Mouse (Mus musculus) forebrain, embryonic 14.5 days (tissue): Measurements from ENCODE around the gene Vmn1r168. TPM values are rescaled to one million over a fixed set of nuclear protein-coding genes. Genes with fewer than 3 reads are reported as not detected.
"Not testable (repeated sequence)": the region's sequence is repeated elsewhere in the genome, so short reads cannot be mapped to it uniquely, and the experiment has no call there.

Experiments
- ATAC-seq: fragments of 200-750 bp; cut with Nextera tagmentation; 2 replicates; pipeline ENCODE4 v1.8.0; 2017; ENCODE audit warnings: mild to moderate bottlenecking, moderate library complexity
- DNase-seq: peaks from one replicate; pipeline ENCODE4 v3.0.0-alpha.2; 2015; ENCODE audit warnings: low spot score
- H3K27ac ChIP-seq: fragments of 300-500 bp; sonication (generic); 2 replicates; pipeline ENCODE4 v1.5.1; 2014; ENCODE audit warnings: low read depth, mild to moderate bottlenecking, control low read depth, low read length, moderate library complexity
- H3K27me3 ChIP-seq: fragments of 300-500 bp; sonication (generic); replicated peaks from 2 replicates; pipeline ENCODE4 v1.6.1; 2014; ENCODE audit warnings: low read length, control low read depth, mixed read lengths; ENCODE audit not compliant: control insufficient read depth, insufficient read depth
- H3K36me3 ChIP-seq: fragments of 300-500 bp; sonication (generic); 2 replicates; pipeline ENCODE4 v1.6.1; 2014; ENCODE audit warnings: low read length, control low read depth; ENCODE audit not compliant: control insufficient read depth, insufficient read depth
- H3K4me1 ChIP-seq: fragments of 300-500 bp; sonication (generic); 2 replicates; pipeline ENCODE4 v1.6.1; 2014; ENCODE audit warnings: antibody characterized with exemption, low read length, control low read depth; ENCODE audit not compliant: control insufficient read depth, insufficient read depth
- H3K4me2 ChIP-seq: fragments of 300-500 bp; sonication (generic); 2 replicates; pipeline ENCODE4 v1.6.1; 2014; ENCODE audit warnings: mild to moderate bottlenecking, control low read depth, low read length
- H3K4me3 ChIP-seq: fragments of 300-500 bp; sonication (generic); 2 replicates; pipeline ENCODE4 v1.5.1; 2014; ENCODE audit warnings: low read depth, low read length, control low read depth
- H3K9ac ChIP-seq: fragments of 300-500 bp; sonication (generic); 2 replicates; pipeline ENCODE4 v1.6.1; 2014; ENCODE audit warnings: mild to moderate bottlenecking, low read length, control low read depth, moderate library complexity
- H3K9me3 ChIP-seq: fragments of 300-500 bp; sonication (generic); replicated peaks from 2 replicates; pipeline ENCODE4 v1.6.1; 2016; ENCODE audit warnings: low read length, control low read depth, mixed read lengths; ENCODE audit not compliant: control insufficient read depth
- WGBS: fragments of 180-500 bp; shearing (Covaris S2); extraction: QIAGEN DNeasy Blood & Tissue Kit; methylation state at CpG from one replicate; pipeline ENCODE4 v1.1.7; 2014; 5-methylcytosine and 5-hydroxymethylcytosine counted together
- polyA plus RNA-seq: library from polyadenylated mRNA; unstranded; fragments of >200 nt; fragmentation: Nextera tagmentation; extraction: Ambion mirVana; gene quantifications from 2 replicates; pipeline ENCODE4 v1.2.1, GENCODE M21; 2014

Vmn1r168 gene
- not detected in 2 replicates for polyA plus RNA-seq

DNA sequence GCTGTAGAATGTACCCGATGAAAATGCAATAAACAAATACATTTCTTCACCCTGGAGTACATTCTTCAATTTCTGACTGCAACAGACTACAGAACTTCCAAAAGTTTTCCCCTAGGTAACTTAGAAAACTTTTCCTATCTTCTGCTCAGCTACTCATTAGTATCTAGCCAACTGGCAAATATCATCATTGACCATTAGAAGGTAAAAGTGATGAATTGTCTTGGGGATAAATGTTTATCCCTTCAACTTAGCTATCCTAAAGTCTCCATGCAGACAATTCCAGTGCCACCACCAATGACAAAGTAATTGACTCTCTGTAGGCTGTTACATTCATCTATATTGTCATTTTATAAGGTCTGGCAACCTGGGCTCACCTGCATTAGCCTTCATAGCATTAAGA is at the start of gene Vmn1r168:
Gene Vmn1r168, plus strand, starts transcription at position 301 of the 400 bp plus-strand sequence.
- not testable (repeated sequence) for H3K4me1 ChIP-seq, H3K36me3 ChIP-seq, DNase-seq, ATAC-seq, H3K4me2 ChIP-seq, H3K9me3 ChIP-seq, H3K27me3 ChIP-seq, H3K9ac ChIP-seq, H3K27ac ChIP-seq, H3K4me3 ChIP-seq
- WGBS = no CpG with 5 or more reads among the region's 1 CpGs

DNA sequence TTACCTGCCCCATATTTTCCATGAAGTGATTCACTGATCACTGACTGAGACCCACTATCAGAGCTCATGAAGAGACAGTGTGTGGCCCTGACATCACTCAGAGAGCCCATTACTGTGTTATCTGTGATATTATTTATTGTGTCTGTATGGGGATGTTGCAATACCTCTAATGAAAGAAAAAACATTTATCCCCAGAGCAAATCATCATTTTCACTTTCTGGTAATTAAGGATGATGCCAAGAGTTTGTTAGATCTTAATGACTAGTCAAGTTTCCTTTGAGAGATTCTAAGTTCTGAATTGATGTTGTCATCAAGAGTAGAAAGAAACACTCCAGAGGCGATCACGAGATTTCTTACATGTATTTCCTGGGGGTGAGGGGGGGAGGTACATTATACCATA is 32.4 kb upstream of the Vmn1r168 start, which contains the start of gene Vmn1r167:
Gene Vmn1r167, minus strand, starts transcription at position 101 of the 400 bp plus-strand sequence.
- H3K9ac ChIP-seq, H3K4me1 ChIP-seq, H3K4me3 ChIP-seq, H3K4me2 ChIP-seq, DNase-seq, H3K9me3 ChIP-seq, H3K36me3 ChIP-seq, ATAC-seq, H3K27me3 ChIP-seq, H3K27ac ChIP-seq: not testable (repeated sequence)
- WGBS = 91% methylated on average over 2 of the region's 2 CpGs

GRCm38 (mm10) chr7:23575226-23575625 is 35.7 kb downstream of the Vmn1r168 start, which contains the start of gene Vmn1r169:
Gene Vmn1r169 (plus strand): TSS chr7:23575526.
- H3K4me3 ChIP-seq, H3K4me2 ChIP-seq, H3K27ac ChIP-seq, DNase-seq, H3K36me3 ChIP-seq, H3K4me1 ChIP-seq, H3K9me3 ChIP-seq, H3K27me3 ChIP-seq, ATAC-seq, H3K9ac ChIP-seq: not testable (repeated sequence)
- WGBS = 64% methylated on average over 1 of the region's 2 CpGs

Other genes starting within 250 kb of the Vmn1r168 start
- not detected in 2 replicates for gene Nlrp4e, start 238.5 kb upstream of the Vmn1r168 start, polyA plus RNA-seq
- gene Nlrp5, start 153.8 kb upstream of the Vmn1r168 start, polyA plus RNA-seq = not detected in 2 replicates
- not detected in 2 replicates for gene Vmn1r167, start 32.5 kb upstream of the Vmn1r168 start, polyA plus RNA-seq
- not detected in 2 replicates for gene Vmn1r169, start 35.8 kb downstream of the Vmn1r168 start, polyA plus RNA-seq
- gene Vmn1r170, start 66.4 kb downstream of the Vmn1r168 start, polyA plus RNA-seq = not detected in 2 replicates
- not detected in 2 replicates for gene Vmn1r171, start 91.0 kb downstream of the Vmn1r168 start, polyA plus RNA-seq
- not detected in 2 replicates for gene Vmn1r172, start 118.6 kb downstream of the Vmn1r168 start, polyA plus RNA-seq
- not detected in 2 replicates for gene Vmn1r173, start 161.0 kb downstream of the Vmn1r168 start, polyA plus RNA-seq
- gene Vmn1r174, start 212.5 kb downstream of the Vmn1r168 start, polyA plus RNA-seq = not detected in 2 replicates